Mouse (Mus musculus): ENCODE measurements around the gene Cxcr6. TPM values are rescaled to one million over a fixed set of nuclear protein-coding genes. Genes with fewer than 3 reads are reported as not detected.
"Not testable (repeated sequence)": the region's sequence is repeated elsewhere in the genome, so short reads cannot be mapped to it uniquely, and the experiment has no call there.

The Cxcr6 gene
- not detected for total RNA-seq (2021)
- long read RNA-seq = 0 reads

- no peak for DNase-seq (ENCODE audit: low spot score in 2 of 2)
Measured at GRCm38 (mm10) chr9:123806267-123806666, at the start of gene Cxcr6. Gene Cxcr6, plus strand, starts transcription at chr9:123806475.

- DNase-seq (ENCODE audit: low spot score in 2 of 2) = no peak
Measured at GRCm38 (mm10) chr9:123756752-123757151, 49.5 kb upstream of the Cxcr6 start.

- DNase-seq (ENCODE audit: low spot score in 2 of 2) = no peak
Measured at GRCm38 (mm10) chr9:123757326-123757725, 48.9 kb upstream of the Cxcr6 start.

DNA sequence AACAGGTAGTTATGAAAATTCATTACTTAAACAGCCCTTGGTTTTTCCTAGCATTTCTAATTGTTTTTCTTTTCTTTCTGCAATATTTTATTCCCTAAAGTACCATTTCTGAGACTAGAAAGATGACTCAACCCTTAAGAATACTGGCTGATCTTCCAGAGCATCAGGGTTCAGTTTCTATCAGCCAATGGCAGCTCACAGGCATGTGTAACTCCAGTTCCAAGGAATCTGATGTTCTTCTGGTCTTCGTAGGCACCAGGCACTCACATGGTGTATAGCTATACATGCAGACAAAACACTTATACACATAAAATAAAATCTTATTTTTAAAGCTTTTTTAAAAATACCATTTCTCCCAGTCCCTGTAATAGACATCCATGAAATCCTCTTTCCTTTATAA lies 48.1 kb upstream of the Cxcr6 start:
- DNase-seq (ENCODE audit: low spot score in 2 of 2) = no peak

DNA sequence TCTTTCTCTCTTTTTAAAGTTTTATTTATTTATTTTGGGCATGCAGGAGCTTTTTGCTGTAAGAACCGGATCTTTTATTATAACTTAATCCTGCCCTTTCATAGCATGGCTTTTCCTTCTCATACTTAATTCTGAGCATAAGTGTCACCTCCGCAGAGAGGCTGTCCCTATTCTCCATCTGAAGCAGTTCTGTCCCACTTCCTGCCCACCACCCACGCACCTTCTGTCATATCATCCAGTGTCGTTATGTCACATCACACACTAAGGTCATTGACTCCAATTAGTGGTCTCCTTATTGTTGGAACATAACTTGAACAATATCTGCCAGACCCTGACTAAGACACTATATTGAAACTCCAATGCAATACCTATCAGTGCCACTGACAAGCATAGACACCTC lies 47.6 kb upstream of the Cxcr6 start:
- DNase-seq (ENCODE audit: low spot score in 2 of 2) = no peak

DNA sequence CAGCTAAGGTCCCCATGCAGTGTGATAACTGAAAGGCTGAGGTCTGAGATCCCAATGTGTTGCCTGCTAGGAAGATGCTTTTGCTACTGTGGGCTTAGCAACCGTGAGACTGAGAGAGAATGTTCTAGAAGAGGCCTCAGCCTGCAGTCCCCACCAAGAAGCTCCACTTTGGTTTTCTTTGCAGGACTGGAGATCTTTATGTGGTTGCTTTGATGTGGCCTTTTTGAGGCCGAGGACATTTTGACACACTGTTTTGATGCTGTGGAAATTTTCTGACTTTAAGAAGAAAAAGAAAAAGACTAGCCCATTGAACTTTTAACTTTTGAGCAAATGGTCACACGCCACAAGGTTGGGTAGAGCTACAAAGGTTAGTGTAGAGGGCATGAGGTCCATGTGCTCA lies 45.5 kb upstream of the Cxcr6 start:
- no peak for DNase-seq (ENCODE audit: low spot score in 2 of 2)

- DNase-seq (ENCODE audit: low spot score in 2 of 2) = no peak
Measured at GRCm38 (mm10) chr9:123762886-123763285, 43.4 kb upstream of the Cxcr6 start.

- DNase-seq (ENCODE audit: low spot score in 2 of 2) = no peak
Measured at GRCm38 (mm10) chr9:123763771-123764170, 42.5 kb upstream of the Cxcr6 start.

GRCm38 (mm10) chr9:123766996-123767395 lies 39.3 kb upstream of the Cxcr6 start:
- DNase-seq (ENCODE audit: low spot score in 2 of 2) = no peak

- DNase-seq (ENCODE audit: low spot score in 2 of 2) = no peak
Measured at GRCm38 (mm10) chr9:123768443-123768842, 37.8 kb upstream of the Cxcr6 start.

DNA sequence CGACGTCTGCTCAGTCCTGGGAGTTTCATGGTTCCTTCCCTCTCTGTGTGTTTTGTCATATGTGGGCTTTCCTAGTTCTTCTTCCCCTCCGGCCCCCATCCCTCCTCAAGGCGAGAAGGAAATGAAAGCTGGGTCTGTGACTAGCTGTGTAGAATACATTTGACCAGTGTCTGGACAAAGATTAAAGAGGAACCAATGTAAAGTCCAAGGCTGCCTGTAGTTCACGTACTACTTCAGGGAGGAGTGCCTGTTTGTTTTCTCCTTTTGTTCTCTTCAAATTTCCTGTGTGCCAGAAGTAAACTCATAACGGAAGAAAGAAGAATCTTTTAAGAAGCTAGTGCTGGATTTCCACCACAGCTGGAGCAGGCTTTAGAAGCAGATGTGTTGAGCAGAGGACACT lies 36.7 kb upstream of the Cxcr6 start:
- DNase-seq (ENCODE audit: low spot score in 2 of 2) = no peak

DNA sequence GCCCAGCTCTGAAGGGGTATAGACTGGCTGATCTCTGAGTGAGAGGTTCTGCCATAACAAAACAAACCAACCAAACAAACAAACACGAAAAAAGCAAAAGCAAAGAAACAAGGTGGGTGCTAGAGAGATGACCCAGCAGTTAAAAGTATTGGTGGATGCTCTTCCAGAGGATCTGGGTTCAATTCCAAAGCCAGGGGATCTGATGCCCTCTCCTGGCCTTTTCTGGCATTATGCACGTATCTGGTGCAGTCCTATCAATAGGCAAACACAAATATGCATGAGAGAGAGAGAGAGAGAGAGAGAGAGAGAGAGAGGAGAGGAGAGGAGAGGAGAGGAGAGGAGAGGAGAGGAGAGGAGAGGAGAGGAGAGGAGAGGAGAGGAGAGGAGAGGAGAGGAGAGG lies 33.0 kb upstream of the Cxcr6 start:
- DNase-seq (ENCODE audit: low spot score in 2 of 2) = not testable (repeated sequence)

- DNase-seq (ENCODE audit: low spot score in 2 of 2) = no peak
Measured at GRCm38 (mm10) chr9:123788855-123789529, 17.3 kb upstream of the Cxcr6 start.

DNA sequence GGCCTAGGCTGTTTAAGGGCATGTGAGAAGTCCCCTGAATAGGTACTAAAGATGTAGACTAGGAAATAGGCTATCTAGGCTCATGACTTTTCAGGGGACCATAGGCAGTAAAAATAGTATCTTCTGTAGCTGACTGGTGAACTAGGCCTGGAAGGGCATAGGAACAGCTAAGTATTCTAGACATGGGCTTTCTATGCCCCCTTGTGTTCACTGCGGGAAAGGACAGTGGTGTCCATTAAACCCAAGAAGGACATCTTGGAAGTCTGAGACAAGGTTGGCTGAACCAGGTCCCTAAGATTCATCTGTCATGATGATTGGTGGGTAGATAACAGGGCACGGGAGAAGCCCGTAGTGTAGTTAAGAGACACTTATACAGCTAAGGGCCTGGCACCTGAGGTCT lies 10.1 kb upstream of the Cxcr6 start:
- DNase-seq (ENCODE audit: low spot score in 2 of 2) = peak in 1 of 2 experiments; percentile 48

DNA sequence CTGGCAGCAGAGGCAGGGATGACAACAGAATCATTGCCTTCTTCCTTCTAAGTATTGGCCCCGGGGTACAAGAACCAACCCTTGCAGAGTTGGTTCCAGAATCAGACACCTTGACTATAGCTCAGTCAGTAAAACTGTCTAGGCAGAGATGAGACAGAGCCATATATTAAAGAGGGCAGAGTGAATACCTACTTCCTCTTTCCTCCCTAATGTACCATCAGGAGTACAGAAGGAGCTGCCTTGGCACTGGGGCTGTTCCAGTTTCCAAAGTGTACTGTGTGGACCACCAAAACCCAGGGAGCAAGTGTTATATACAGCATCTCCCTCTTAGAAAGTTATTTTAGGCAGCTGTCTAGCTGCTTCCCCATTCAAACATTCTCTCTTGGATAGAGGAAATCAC lies 4.7 kb upstream of the Cxcr6 start:
- DNase-seq (ENCODE audit: low spot score in 2 of 2) = no peak

DNA sequence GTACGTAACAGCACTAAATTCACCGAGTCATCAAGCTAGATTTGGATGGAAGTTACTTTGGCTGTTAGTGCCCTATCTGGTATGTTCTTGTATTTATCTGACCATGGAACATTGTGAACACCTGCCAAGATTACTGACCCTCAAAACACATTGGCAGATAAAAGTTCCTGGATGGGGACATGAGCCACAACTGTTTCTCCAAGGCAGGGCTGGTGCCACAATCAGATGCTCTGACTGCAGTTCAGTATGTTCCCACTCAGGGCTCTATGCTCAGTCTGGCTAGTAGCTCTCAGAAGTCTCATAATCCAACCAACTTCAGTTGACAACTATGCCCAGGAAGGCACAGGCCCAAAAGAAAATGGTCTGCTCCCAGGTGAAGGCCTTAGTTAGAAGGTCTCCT lies 3.9 kb upstream of the Cxcr6 start:
- DNase-seq (ENCODE audit: low spot score in 2 of 2) = no peak

GRCm38 (mm10) chr9:123802896-123803295 lies 3.4 kb upstream of the Cxcr6 start:
- no peak for DNase-seq (ENCODE audit: low spot score in 2 of 2)

GRCm38 (mm10) chr9:123805241-123805640 lies 1.0 kb upstream of the Cxcr6 start:
- no peak for DNase-seq (ENCODE audit: low spot score in 2 of 2)

- no peak for DNase-seq (ENCODE audit: low spot score in 2 of 2)
Measured at GRCm38 (mm10) chr9:123808583-123808982, 2.3 kb downstream of the Cxcr6 start.

GRCm38 (mm10) chr9:123811831-123812230 lies 5.6 kb downstream of the Cxcr6 start:
- no peak for DNase-seq (ENCODE audit: low spot score in 2 of 2)

- no peak for DNase-seq (ENCODE audit: low spot score in 2 of 2)
Measured at GRCm38 (mm10) chr9:123814326-123814725, 8.1 kb downstream of the Cxcr6 start.

- no peak for DNase-seq (ENCODE audit: low spot score in 2 of 2)
Measured at GRCm38 (mm10) chr9:123814821-123815220, 8.5 kb downstream of the Cxcr6 start.

DNA sequence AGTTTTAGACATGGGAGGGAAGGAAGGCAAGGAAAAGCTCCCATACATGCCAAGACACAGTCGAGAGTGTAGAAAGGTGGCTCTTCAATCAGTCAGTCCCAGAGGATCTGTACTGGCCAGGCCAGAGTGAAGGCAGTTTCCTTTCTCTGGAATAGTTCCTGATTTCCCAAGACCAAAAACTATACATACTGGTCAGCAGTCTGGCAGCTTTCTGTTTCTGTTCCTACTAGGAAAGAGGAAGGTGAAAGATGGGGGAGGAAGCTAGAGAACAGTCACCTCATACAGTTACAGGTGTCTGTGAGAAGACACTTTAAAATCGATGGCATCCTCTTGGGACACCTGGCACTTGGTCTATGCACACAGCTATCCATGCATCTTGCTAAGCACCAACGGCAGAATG lies 9.2 kb downstream of the Cxcr6 start:
- no peak for DNase-seq (ENCODE audit: low spot score in 2 of 2)

- no peak for DNase-seq (ENCODE audit: low spot score in 2 of 2)
Measured at GRCm38 (mm10) chr9:123815996-123816395, 9.7 kb downstream of the Cxcr6 start.

Measured in layer of hippocampus, adult 18-20 months (tissue).